Mouse (Mus musculus): ENCODE measurements around the gene Lrrk1. TPM values are rescaled to one million over a fixed set of nuclear protein-coding genes. Genes with fewer than 3 reads are reported as not detected.

Gene Lrrk1
- total and polyA plus RNA-seq, 3 experiments: 7.8 to 11.0 (median 9.6) TPM

DNA sequence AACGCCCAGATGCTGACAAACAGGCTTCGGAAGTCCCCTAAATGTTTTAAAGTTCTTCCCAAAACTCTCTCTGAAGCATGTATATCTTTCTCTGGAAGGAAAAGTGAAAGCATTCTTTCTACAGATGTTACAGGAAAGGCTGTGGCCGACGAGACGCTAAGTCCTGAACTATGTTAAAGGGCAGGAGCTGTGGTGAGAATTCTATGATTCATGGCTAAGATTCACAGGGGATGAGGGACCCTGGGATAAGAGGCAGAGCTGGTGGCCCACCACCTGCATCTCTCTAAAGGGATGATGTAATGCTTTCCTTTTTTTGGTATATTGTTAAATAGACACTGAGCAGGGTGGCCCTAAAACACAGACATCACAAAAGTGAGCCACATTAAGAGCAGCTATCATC, 44.8 kb downstream of the Lrrk1 start:
- H3K27ac ChIP-seq: peak overlapping the region; percentile 73
- TF ChIP-seq CTCF (IDR thresholded peaks at IDR 0.05) (no peak), EP300 (IDR thresholded peaks at IDR 0.05; ENCODE audit: insufficient read depth, low read depth, low read length) (no peak), POLR2A (IDR thresholded peaks at IDR 0.05; ENCODE audit: insufficient read depth, low read depth, low read length) (no peak)
- 45% methylated on average over 5 of the region's 5 CpGs for WGBS

DNA sequence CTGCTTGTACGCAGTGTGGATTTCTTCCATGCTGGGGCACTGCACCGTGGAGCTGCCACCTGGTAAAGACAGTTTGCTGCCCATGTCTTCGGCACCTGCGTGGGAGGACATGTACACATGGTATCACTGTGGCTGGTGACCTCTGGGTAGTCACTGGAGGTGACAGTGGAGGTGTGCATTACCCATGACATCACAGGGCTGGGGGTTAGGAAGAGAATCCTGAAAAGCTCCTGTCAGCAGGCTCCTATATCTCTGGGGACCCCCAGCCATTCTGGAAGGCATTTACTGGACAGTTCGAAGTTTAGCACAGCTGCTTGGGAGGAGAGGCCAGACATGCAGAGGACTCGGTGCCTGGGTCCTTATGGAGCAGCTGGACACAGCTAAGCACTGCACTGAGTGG, 45.3 kb downstream of the Lrrk1 start:
- Histone ChIP-seq H3K9ac (ENCODE audit: low read depth, low read length) (peak overlapping the region; percentile 14; the same call in 1 of the 2 replicates), H3K27me3 (ENCODE audit: control insufficient read depth, insufficient read depth, low read length) (no peaks in the 10 kb centered on the region), H3K4me1 (ENCODE audit: control insufficient read depth, insufficient read depth, low read length) (peaks cover 12% of the 10 kb centered on the region), H3K4me3 (0 out of 2 replicates have a peak overlapping the region, but pooled peaks have one; percentile 23), H3K27ac (peak overlapping the region; percentile 73), H3K36me3 (ENCODE audit: control insufficient read depth, insufficient read depth, low read length) (no peaks in the 10 kb centered on the region), H3K79me2 (replicated peaks; ENCODE audit: control insufficient read depth, insufficient read depth, low read length) (no peaks in the 10 kb centered on the region)
- TF ChIP-seq EP300 (IDR thresholded peaks at IDR 0.05; ENCODE audit: insufficient read depth, low read depth, low read length) (no peak), POLR2A (IDR thresholded peaks at IDR 0.05; ENCODE audit: insufficient read depth, low read depth, low read length) (no peak), CTCF (IDR thresholded peaks at IDR 0.05) (no peak)
- intact Hi-C loops (cut with DNase I): loop anchor here (1.0 to 5.0 kb wide), 2 partner anchors 33 to 44 kb away; partner anchors contain the start of gene Lrrk1
- peak in 1 of 2 experiments; percentile 35 for DNase-seq
- 65% methylated on average over 6 of the region's 6 CpGs for WGBS

More for the DNA sequence above, 44.8 kb downstream of the Lrrk1 start:
- H3K4me3 ChIP-seq: 0 out of 2 replicates have a peak overlapping the region, but pooled peaks have one; percentile 23
- DNase-seq: no peak
- H3K36me3 ChIP-seq (ENCODE audit: control insufficient read depth, insufficient read depth, low read length): no peaks in the 10 kb centered on the region
- H3K27me3 ChIP-seq (ENCODE audit: control insufficient read depth, insufficient read depth, low read length): no peaks in the 10 kb centered on the region
- no peak overlapping the region; the same call in 1 of the 2 replicates for H3K9ac ChIP-seq (ENCODE audit: low read depth, low read length)
- peaks cover 12% of the 10 kb centered on the region for H3K4me1 ChIP-seq (ENCODE audit: control insufficient read depth, insufficient read depth, low read length)
- intact Hi-C loops (cut with DNase I): loop anchor here (5.0 kb wide), 1 partner anchor 44 kb away; the partner anchor contains the start of gene Lrrk1
- no peaks in the 10 kb centered on the region for H3K79me2 ChIP-seq (replicated peaks; ENCODE audit: control insufficient read depth, insufficient read depth, low read length)

DNA sequence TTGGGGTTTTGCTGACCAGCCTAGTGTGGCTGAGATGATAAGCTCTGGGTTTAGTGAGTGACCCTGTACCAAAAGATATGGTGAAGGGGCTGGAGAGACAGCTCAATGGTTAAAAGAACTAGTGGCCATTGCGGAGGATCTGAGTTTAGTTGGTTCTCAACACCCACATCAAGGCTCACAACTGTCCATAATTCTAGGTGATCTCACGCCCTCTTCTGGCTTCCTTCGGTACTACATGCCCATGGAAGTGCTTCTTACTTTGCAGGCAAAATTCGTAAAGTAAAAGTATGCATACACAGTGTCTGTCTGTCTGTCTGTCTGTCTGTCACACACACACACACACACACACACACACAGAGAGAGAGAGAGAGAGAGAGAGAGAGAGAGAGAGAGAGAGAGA, 45.8 kb downstream of the Lrrk1 start:
- H3K79me2 ChIP-seq (replicated peaks; ENCODE audit: control insufficient read depth, insufficient read depth, low read length): no peaks in the 10 kb centered on the region
- no peak overlapping the region; the same call in 1 of the 2 replicates for H3K9ac ChIP-seq (ENCODE audit: low read depth, low read length)
- H3K27me3 ChIP-seq (ENCODE audit: control insufficient read depth, insufficient read depth, low read length): no peaks in the 10 kb centered on the region
- peak; percentile 77 for TF ChIP-seq CTCF (IDR thresholded peaks at IDR 0.05)
- TF ChIP-seq POLR2A (IDR thresholded peaks at IDR 0.05; ENCODE audit: insufficient read depth, low read depth, low read length): no peak
- no peak for TF ChIP-seq EP300 (IDR thresholded peaks at IDR 0.05; ENCODE audit: insufficient read depth, low read depth, low read length)
- no peaks in the 10 kb centered on the region for H3K36me3 ChIP-seq (ENCODE audit: control insufficient read depth, insufficient read depth, low read length)
- peaks cover 12% of the 10 kb centered on the region for H3K4me1 ChIP-seq (ENCODE audit: control insufficient read depth, insufficient read depth, low read length)
- DNase-seq: peak; percentile 66 to 82
- 38% methylated on average over 4 of the region's 4 CpGs for WGBS
- intact Hi-C loops (cut with DNase I): loop anchor here (1.0 to 5.0 kb wide), 2 partner anchors 32 to 45 kb away; partner anchors contain the start of gene Lrrk1
- no peak overlapping the region; the same call in 1 of the 2 replicates for H3K27ac ChIP-seq
- no peak overlapping the region for H3K4me3 ChIP-seq

DNA sequence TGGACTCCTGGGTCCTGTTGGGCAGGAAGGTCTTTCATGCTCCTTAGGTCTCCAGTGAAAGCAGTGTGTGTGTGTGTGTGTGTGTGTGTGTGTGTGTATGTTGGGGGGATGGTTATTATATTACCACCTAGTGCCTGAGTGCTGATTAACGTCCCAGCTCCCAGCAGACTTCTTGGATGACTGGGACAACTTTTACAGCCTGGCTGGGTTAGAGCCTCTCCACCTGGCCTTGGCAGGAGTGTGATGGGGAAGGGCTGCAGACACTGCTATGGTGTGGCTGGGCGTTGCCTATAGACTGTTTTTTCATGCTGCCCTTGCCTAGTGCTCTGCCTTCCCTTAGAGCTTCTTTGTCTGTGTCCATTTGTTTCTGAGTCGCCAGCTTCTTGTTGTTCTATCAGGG, 48.1 kb downstream of the Lrrk1 start:
- H3K27ac ChIP-seq: peak overlapping the region; percentile 17
- no peaks in the 10 kb centered on the region for H3K36me3 ChIP-seq (ENCODE audit: control insufficient read depth, insufficient read depth, low read length)
- H3K79me2 ChIP-seq (replicated peaks; ENCODE audit: control insufficient read depth, insufficient read depth, low read length): no peaks in the 10 kb centered on the region
- TF ChIP-seq POLR2A (IDR thresholded peaks at IDR 0.05; ENCODE audit: insufficient read depth, low read depth, low read length): no peak
- no peak for TF ChIP-seq EP300 (IDR thresholded peaks at IDR 0.05; ENCODE audit: insufficient read depth, low read depth, low read length)
- no peak for TF ChIP-seq CTCF (IDR thresholded peaks at IDR 0.05)
- H3K9ac ChIP-seq (ENCODE audit: low read depth, low read length): no peak overlapping the region
- intact Hi-C loops (cut with DNase I): loop anchor here (5.0 kb wide), 1 partner anchor 47 kb away; the partner anchor contains the start of gene Lrrk1
- H3K4me3 ChIP-seq: no peak overlapping the region
- DNase-seq: no peak
- peaks cover 12% of the 10 kb centered on the region for H3K4me1 ChIP-seq (ENCODE audit: control insufficient read depth, insufficient read depth, low read length)
- H3K27me3 ChIP-seq (ENCODE audit: control insufficient read depth, insufficient read depth, low read length): no peaks in the 10 kb centered on the region
- 46% methylated on average over 3 of the region's 3 CpGs for WGBS

DNA sequence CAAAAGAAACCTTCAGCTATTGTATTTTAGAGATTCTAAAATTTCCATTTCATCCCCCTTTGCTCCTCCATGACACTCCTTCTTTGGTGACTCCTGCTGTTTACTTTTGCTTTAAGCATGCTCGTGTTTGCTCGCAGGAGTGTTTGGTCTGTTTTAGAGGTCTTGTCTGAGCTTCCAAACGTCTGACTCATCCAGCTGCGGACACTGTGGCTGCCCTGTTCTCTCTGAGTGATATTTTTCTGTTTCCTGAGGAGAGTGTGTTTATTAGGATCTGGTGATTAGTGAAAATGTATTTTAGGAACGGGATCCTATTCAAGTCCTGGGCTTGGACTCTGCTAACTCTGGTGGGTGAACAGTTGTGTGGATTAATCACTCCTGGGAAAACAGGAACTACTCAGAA, 48.5 kb downstream of the Lrrk1 start:
- TF ChIP-seq POLR2A (IDR thresholded peaks at IDR 0.05; ENCODE audit: insufficient read depth, low read depth, low read length): no peak
- no peak for TF ChIP-seq CTCF (IDR thresholded peaks at IDR 0.05)
- TF ChIP-seq EP300 (IDR thresholded peaks at IDR 0.05; ENCODE audit: insufficient read depth, low read depth, low read length): no peak
- intact Hi-C loops (cut with DNase I): loop anchor here (5.0 kb wide), 1 partner anchor 48 kb away; the partner anchor contains the start of gene Lrrk1
- WGBS: 15% methylated on average over 5 of the region's 5 CpGs
- Histone ChIP-seq H3K4me3 (no peak overlapping the region), H3K9ac (ENCODE audit: low read depth, low read length) (no peak overlapping the region), H3K79me2 (replicated peaks; ENCODE audit: control insufficient read depth, insufficient read depth, low read length) (no peaks in the 10 kb centered on the region), H3K36me3 (ENCODE audit: control insufficient read depth, insufficient read depth, low read length) (no peaks in the 10 kb centered on the region), H3K27ac (peak overlapping the region; percentile 17), H3K27me3 (ENCODE audit: control insufficient read depth, insufficient read depth, low read length) (no peaks in the 10 kb centered on the region), H3K4me1 (ENCODE audit: control insufficient read depth, insufficient read depth, low read length) (peaks cover 12% of the 10 kb centered on the region)
- peak in 1 of 2 experiments; percentile 55 for DNase-seq

DNA sequence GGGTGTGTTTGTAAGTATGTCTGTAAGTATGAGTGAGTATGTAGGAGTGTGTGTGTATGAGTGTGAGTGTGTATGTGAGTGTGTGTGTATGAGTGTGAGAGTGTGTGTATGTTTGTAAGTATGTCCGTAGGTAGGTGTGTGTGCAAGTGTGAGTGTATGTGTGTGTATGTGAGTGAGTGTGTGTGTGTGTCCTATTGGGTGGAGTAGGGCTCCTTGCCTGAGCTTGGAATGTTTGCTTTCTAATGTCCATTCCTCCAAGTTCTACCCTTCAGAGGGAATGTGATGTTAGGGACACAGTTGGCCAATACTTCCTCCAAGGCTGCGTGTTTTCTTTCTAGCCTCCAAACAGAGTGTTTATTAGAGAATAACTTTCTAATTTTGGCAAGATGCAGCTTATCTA, 51.2 kb downstream of the Lrrk1 start:
- no peaks in the 10 kb centered on the region for H3K27me3 ChIP-seq (ENCODE audit: control insufficient read depth, insufficient read depth, low read length)
- 71% methylated on average over 2 of the region's 2 CpGs for WGBS
- TF ChIP-seq CTCF (IDR thresholded peaks at IDR 0.05): no peak
- no peak for TF ChIP-seq POLR2A (IDR thresholded peaks at IDR 0.05; ENCODE audit: insufficient read depth, low read depth, low read length)
- H3K9ac ChIP-seq (ENCODE audit: low read depth, low read length): no peak overlapping the region
- no peak for DNase-seq
- H3K36me3 ChIP-seq (ENCODE audit: control insufficient read depth, insufficient read depth, low read length): no peaks in the 10 kb centered on the region
- no peak overlapping the region for H3K4me3 ChIP-seq
- peaks cover 6% of the 10 kb centered on the region for H3K4me1 ChIP-seq (ENCODE audit: control insufficient read depth, insufficient read depth, low read length)
- no peaks in the 10 kb centered on the region for H3K79me2 ChIP-seq (replicated peaks; ENCODE audit: control insufficient read depth, insufficient read depth, low read length)
- intact Hi-C loops (cut with DNase I): no loop called here
- H3K27ac ChIP-seq: no peak overlapping the region
